Mouse (Mus musculus): ENCODE results near the gene Haus3.

- no peak for TF ChIP-seq CTCF (IDR thresholded peaks at IDR 0.05; ENCODE audit: low read depth, low read length)
- no peak for TF ChIP-seq POLR2A (IDR thresholded peaks at IDR 0.05; ENCODE audit: borderline replicate concordance, low read depth, low read length)
These were observed 17.6 kb upstream of the Haus3 start for GRCm38 (mm10) chr5:34186961-34187391.
